Mouse (Mus musculus): ENCODE measurements around the gene Qrsl1.

DNA sequence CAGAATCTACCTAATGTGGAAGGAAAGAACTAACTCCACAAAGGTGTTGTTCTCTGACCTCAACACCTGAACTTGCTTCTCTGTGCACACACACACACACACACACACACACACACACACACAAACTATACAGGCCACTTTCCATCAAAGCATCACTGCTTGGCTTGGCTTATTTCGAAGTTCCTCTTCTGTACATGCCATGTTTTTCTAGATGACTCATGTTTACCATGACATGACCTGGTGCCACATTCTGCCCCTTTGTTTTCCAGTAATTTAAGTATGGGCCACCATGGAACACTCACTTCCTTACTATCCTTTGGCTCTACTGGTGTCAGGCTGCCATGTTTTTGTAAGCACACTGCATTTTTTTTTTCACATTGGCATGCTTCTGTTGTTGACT, 30.1 kb downstream of the Qrsl1 start:
- no peak for TF ChIP-seq CTCF (IDR thresholded peaks at IDR 0.05; ENCODE audit: low read depth, low read length)
- no peak for TF ChIP-seq POLR2AphosphoS5 (IDR thresholded peaks at IDR 0.05; ENCODE audit: insufficient replicate concordance, low read depth, low read length)
- TF ChIP-seq TAL1 (conservative IDR thresholded peaks at IDR 0.05; ENCODE audit: low read depth, low read length), result no peak
- TF ChIP-seq GATA2 (IDR thresholded peaks at IDR 0.05; ENCODE audit: borderline replicate concordance, low read depth, low read length), result no peak
- TF ChIP-seq GATA1 (IDR thresholded peaks at IDR 0.05; ENCODE audit: borderline replicate concordance, low read length), result no peak
